Mouse (Mus musculus) G1E (cell line): ENCODE data around the gene Rfc4. TPM values are rescaled to one million over a fixed set of nuclear protein-coding genes. Genes with fewer than 3 reads are reported as not detected.

ENCODE experiments used
- ATAC-seq: 2 replicates; pipeline ENCODE4 v1.8.0; 2016; ENCODE audit warnings: mild to moderate bottlenecking; ENCODE audit not compliant: insufficient number of reproducible peaks, poor library complexity, low FRiP score, severe bottlenecking; ENCODE audit errors: extremely low read depth
- DNase-seq: peaks from one replicate; pipeline ENCODE4 v3.0.0; 2012; ENCODE audit warnings: low spot score
- H3K27me3 ChIP-seq: 2 replicates; pipeline ENCODE4 v1.6.1; 2012; ENCODE audit warnings: mild to moderate bottlenecking, low read length, inconsistent platforms; ENCODE audit not compliant: insufficient read depth
- H3K36me3 ChIP-seq: replicated peaks from 2 replicates; pipeline ENCODE3; 2012; ENCODE audit warnings: mild to moderate bottlenecking, inconsistent platforms
- H3K4me1 ChIP-seq: 2 replicates; pipeline ENCODE4 v1.6.1; 2012; ENCODE audit warnings: low read depth, low read length, inconsistent platforms, mixed read lengths; ENCODE audit not compliant: insufficient read depth
- H3K4me3 ChIP-seq: 2 replicates; pipeline ENCODE4 v1.5.1; 2012; ENCODE audit warnings: low read depth, mild to moderate bottlenecking, inconsistent platforms, low read length, moderate library complexity, mixed read lengths
- H3K9me3 ChIP-seq: replicated peaks from 2 replicates; pipeline ENCODE4 v1.6.1; 2012; ENCODE audit warnings: inconsistent platforms
- CTCF ChIP-seq: IDR thresholded peaks from 2 replicates; pipeline ENCODE4 v1.5.1; 2012; ENCODE audit warnings: low read depth, low read length, inconsistent platforms, mixed read lengths
- GATA1 ChIP-seq: IDR thresholded peaks from 2 replicates; pipeline ENCODE4 v1.6.1; 2012; ENCODE audit warnings: borderline replicate concordance, low read length, inconsistent platforms, mixed read lengths
- GATA2 ChIP-seq: IDR thresholded peaks from 2 replicates; pipeline ENCODE4 v1.6.1; 2012; ENCODE audit warnings: low read depth, low read length, inconsistent platforms, borderline replicate concordance
- POLR2AphosphoS5 ChIP-seq: IDR thresholded peaks from 2 replicates; pipeline ENCODE4 v1.6.1; 2012; ENCODE audit warnings: low read depth, low read length, inconsistent platforms; ENCODE audit not compliant: insufficient replicate concordance
- TAL1 ChIP-seq: conservative IDR thresholded peaks from 2 replicates; pipeline ENCODE4 v1.6.1; 2012; ENCODE audit warnings: low read depth, low read length, inconsistent platforms, mixed read lengths
- polyA plus RNA-seq: library from polyadenylated mRNA; stranded (reverse); fragments of >175 nt; gene quantifications from 2 replicates; pipeline ENCODE4 v1.2.3, GENCODE M21; 2012
- total RNA-seq, 2 experiments: library from RNA; stranded (forward) in 1 of 2; stranded (reverse) in 1 of 2; fragments of 200-1000 nt in 1 of 2; fragments of >200 nt in 1 of 2; fragmentation: Nextera tagmentation in 1 of 2; gene quantifications; 2 replicates each; pipeline ENCODE4 v1.2.3; 2014 to 2017

Gene Rfc4
- total and polyA plus RNA-seq, 3 experiments = 49.2 to 181 (median 90.1) TPM

DNA sequence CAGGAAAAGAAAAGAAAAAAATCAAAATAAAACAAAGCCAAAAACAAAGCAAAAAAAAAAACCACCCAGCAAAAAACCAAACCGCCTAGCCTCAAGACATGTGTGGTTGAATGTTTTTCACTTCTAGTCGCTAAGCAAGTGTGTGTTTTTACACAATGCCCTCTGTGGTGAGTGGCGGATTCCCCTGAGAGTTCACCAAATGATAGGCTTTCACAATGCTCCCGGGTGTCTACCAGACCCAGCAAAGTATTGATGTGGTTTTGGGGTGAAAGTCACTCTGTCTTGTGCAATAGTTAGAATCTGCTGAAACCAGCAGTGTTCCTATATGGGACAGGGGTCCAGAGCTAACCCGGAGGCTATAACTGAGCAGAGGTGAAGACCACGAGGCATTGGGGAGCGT, 16.8 kb upstream of the Rfc4 start:
- DNase-seq (no peak), ATAC-seq (no peak)
- Histone ChIP-seq H3K4me1 (no peaks in the 10 kb centered on the region), H3K36me3 (no peaks in the 10 kb centered on the region), H3K4me3 (no peak overlapping the region), H3K27me3 (no peaks in the 10 kb centered on the region; the same call in 1 of the 2 replicates), H3K9me3 (no peaks in the 10 kb centered on the region)
- TF ChIP-seq TAL1 = no peak
- no peak for TF ChIP-seq POLR2AphosphoS5
- no peak for TF ChIP-seq GATA2

DNA sequence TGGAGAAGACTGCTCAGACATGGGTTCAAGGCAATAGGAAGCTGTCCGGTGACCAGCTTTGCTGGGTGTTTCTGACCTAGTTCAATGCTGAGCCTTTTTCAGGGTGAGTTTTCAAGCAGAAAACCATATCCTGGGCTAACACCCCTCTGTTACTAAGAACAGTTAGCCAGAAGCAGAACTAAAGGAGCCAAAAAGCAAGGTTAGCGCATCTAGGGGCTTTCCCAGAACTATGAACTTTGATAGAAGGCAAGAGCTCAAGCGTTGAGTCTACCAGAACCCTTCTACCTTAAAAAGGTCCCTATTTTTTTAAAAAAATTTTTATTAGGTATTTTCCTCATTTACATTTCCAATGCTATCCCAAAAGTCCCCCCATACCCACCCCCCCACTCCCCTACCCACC, 13.4 kb upstream of the Rfc4 start:
- Histone ChIP-seq H3K36me3 (no peaks in the 10 kb centered on the region), H3K4me3 (no peak overlapping the region), H3K9me3 (no peaks in the 10 kb centered on the region), H3K4me1 (no peaks in the 10 kb centered on the region), H3K27me3 (peaks cover 5% of the 10 kb centered on the region; the same call in 1 of the 2 replicates)
- DNase-seq (no peak), ATAC-seq (no peak)
- TF ChIP-seq CTCF = no peak
- no peak for TF ChIP-seq GATA2
- TF ChIP-seq TAL1 = no peak
- TF ChIP-seq GATA1 = no peak
- no peak for TF ChIP-seq POLR2AphosphoS5

DNA sequence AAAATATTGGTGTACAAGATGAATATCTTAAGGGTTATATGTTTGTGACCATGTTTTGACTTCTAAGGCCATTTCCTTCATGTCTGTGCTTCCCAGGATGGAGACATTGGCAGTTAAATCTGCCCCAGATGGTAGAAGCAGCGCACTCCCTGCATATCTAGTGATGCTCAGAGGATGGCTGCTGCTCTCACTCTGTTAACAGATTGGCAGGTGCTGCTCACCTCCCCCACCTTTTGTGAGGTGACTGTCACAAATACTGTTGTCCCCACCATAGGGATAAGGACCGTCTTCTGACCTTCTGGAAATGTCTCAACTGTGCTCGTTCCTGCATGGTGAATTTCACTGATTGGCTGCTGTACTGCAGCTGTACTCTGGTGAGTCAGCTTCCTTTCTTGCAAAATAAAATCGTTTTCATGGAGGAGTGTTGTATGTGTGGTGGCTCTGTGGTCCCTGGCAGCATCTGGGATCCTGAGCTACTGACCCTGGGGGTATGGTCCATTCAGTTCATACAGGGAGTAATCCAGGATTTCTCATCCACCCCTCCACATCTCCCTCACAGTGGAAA, 9.0 kb upstream of the Rfc4 start:
- no peak for DNase-seq
- no peak overlapping the region for H3K4me3 ChIP-seq

DNA sequence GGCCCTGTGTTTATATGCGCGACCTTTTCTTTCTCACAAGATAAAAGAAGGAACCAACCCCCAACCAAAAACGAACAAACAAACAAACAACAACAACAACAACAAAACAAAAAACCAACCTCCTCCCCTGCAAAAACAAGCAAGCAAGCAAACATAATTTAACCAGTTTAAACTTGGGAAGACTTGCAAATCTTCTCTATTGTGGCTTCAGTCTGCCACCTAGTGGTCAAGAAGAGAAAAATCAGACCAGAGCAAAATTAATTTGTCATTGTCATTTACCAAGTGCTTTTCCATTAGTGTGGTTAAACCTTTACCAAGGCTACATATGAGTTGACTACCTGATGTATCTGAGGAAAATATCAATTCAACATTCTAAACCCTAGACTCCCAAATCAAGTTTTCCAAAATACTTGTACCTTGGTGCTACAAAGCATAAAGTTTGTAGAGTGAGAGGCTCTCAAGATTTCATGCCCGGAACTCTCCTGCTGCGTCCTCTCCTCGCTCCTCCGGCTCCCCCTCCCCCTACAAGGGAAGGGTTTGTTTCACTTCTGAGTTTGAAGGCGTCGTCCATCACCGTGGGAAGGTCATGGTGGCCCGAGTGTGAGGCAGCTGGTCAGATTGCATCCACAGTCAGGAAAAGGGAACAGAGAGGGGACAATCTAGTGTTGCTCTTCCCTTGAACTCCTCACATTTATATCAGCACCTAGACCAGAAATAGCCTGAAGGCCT, 8.0 kb upstream of the Rfc4 start:
- TF ChIP-seq CTCF (no peak), GATA1 (no peak), TAL1 (no peak), GATA2 (no peak)
- Histone ChIP-seq H3K36me3 (peaks cover 3% of the 10 kb centered on the region), H3K9me3 (no peaks in the 10 kb centered on the region), H3K4me3 (no peak overlapping the region), H3K27me3 (peaks cover 5% of the 10 kb centered on the region; the same call in 1 of the 2 replicates), H3K4me1 (peaks cover under 1% of the 10 kb centered on the region; the same call in 1 of the 2 replicates)
- ATAC-seq (no peak), DNase-seq (no peak)

More for the DNA sequence above, 9.0 kb upstream of the Rfc4 start:
- H3K9me3 ChIP-seq = no peaks in the 10 kb centered on the region
- no peaks in the 10 kb centered on the region for H3K36me3 ChIP-seq
- no peaks in the 10 kb centered on the region for H3K4me1 ChIP-seq
- no peak for ATAC-seq
- H3K27me3 ChIP-seq = peaks cover 5% of the 10 kb centered on the region; the same call in 1 of the 2 replicates
- no peak for TF ChIP-seq POLR2AphosphoS5
- TF ChIP-seq TAL1 = no peak
- no peak for TF ChIP-seq GATA2
- no peak for TF ChIP-seq CTCF
- no peak for TF ChIP-seq GATA1

DNA sequence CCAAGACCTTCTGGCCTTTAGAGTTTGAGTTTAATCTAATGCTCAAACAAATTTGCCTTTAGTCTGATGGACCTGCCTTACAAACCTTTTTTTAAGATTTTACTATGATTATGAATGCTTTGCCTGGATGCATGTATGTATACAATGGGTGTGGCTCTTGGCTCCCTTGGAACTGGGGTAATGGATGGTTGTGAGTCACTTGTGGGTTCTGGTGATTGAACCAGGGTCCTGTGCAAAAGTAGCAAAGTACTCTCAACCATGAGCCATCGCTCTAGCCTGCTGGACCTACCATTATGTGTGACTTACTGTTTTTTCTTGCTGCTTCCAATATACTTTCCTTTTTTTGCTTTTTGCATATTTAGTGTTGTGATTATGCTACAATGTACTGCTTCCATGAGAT, 4.8 kb upstream of the Rfc4 start:
- TF ChIP-seq GATA1 (no peak), POLR2AphosphoS5 (no peak), GATA2 (no peak), CTCF (no peak), TAL1 (no peak)
- Histone ChIP-seq H3K27me3 (peaks cover 4% of the 10 kb centered on the region; the same call in 1 of the 2 replicates), H3K9me3 (no peaks in the 10 kb centered on the region), H3K36me3 (peaks cover 15% of the 10 kb centered on the region), H3K4me1 (peaks cover 22% of the 10 kb centered on the region), H3K4me3 (no peak overlapping the region)
- no peak for DNase-seq
- no peak for ATAC-seq

DNA sequence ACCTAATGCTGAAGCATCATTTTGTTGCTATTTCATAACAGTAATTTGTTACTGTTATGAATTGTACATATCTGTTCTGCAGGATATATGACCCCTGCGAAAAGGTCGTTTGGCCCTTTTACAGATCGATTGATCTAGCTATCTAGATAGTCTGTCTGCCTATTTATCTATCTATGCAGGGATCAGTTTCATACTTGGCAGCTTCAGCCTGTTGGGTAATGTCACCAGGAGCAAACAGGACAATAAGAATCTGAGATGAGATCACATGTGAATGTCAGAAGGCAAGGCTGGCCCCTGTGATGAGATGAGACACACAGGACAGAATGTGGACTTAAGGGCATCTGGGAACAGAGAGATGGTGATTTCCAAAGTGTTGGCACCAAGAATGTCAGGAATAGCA, 2.8 kb upstream of the Rfc4 start:
- DNase-seq (no peak), ATAC-seq (no peak)
- H3K36me3 ChIP-seq = peaks cover 27% of the 10 kb centered on the region
- peaks cover 31% of the 10 kb centered on the region for H3K4me1 ChIP-seq
- no peaks in the 10 kb centered on the region for H3K9me3 ChIP-seq
- TF ChIP-seq GATA2 (no peak), TAL1 (no peak), GATA1 (no peak), POLR2AphosphoS5 (no peak)
- H3K4me3 ChIP-seq = no peak overlapping the region
- no peaks in the 10 kb centered on the region for H3K27me3 ChIP-seq
